Mouse (Mus musculus) embryo, embryonic 10.5 days (tissue): ENCODE measurements at regions not wholly inside any gene's neighbourhood (a gene's known extent, or its start where the extent isn't known, plus 50 kb on each side); places are given as distances from the start of the nearest gene placed in this dataset.

Experiments used
- DNase-seq: peaks from one replicate; pipeline ENCODE4 v3.0.0-alpha.2; 2015; ENCODE audit warnings: low spot score

DNA sequence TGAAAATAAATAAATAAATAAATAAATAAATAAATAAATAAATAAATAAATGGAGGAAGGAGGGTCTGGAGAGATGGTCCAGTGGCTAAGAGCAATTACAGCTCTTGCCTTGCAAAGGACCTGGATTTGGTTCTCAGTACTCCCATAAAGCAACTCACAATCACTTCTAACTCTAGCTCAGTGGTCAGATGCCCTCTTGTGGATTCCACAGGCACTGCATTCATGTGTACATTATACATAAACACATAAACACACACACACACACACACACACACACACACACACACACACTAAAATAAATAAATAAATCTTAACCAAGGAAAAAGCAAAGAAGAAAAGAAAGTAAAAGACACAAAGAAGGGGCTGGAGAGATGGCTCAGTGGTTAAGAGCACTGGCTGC is 74.2 kb upstream of the Dhx40 start:
- no peak for DNase-seq

DNA sequence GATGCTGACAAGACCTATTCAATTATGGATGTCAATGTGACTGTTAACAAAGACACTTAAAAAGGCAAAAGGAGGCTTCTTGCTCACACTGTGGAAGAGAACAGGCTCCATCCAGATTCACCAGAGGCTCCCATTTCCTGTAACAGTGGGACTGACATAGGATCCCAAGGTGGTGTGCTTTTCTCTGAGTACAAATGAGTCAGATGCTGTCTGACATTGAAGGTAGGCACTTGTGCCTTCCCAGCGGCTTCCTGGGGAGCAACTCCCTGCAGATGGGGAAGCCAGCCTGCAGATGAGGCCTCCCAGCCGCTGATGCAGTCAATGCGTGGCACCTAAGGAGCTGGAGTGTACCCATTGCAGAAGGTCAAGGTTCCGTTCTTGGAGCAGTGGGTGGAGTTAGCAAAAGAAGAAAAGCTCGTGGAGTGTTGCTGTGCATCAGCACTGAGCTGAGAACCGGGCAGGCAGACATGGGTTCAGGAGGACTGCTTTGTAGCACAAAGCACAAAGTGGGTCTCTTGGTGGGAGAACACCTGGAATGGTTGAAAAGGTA is 71.9 kb upstream of the Dhx40 start:
- no peak for DNase-seq

GRCm38 (mm10) chr11:86878327-86879065 is 71.0 kb upstream of the Dhx40 start:
- DNase-seq: peak; percentile 11

DNA sequence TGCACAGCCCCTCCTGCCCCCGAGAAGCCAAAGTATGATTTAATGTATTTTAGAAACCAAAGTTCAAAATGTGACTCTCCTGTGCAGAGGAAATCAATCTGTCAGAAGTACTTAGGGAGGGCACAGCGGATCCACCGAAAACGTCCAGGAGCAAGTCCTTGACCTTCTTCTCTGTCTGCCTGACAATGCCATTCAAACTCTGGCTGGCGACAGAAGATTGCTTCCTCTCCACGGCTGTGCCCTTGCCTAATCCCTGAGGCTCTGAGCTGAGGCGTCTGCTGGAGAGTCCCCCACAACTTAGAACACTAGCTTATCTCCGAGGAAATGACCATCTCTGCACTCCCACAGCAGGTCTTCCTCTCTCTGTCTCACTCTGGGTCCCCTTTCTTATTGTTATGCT is 69.0 kb upstream of the Dhx40 start:
- no peak for DNase-seq

DNA sequence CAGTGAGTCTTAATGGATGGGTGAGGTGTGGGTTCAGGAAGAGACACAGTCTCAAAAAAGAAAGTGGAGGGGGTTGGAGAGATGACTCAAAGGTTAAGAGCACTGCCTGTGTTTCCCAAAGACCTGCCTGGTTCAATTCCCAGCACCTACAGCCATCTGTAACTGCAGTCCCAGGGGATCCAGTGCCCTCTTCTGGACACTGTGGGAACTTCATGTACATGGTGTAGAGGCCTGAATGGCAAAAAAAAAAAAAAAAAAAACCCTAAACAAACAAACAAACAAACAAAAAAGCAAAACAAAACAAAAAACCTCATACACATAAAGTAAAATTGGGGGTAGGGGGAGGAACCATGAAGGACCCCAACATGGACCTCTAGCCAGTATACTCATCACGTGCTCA is 68.2 kb upstream of the Dhx40 start:
- DNase-seq: no peak

- no peak for DNase-seq
These were observed 67.2 kb upstream of the Dhx40 start for GRCm38 (mm10) chr11:86874666-86875295.

DNA sequence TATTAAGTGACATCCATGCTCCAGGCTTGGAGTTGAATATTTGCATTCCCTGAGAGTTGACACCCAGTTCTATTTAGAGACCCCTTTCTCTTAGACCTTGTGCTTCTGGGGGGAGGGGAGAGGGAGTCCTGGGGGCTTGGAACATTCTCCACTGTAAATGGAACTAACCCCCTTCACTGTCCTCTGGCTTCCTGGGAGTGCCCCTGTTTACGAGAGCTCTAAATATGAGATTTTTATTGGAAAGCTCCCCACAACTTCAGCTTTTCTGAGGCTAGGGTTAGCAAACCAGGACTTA is 65.8 kb upstream of the Dhx40 start:
- DNase-seq: peak; percentile 35

- DNase-seq: no peak
These were observed 65.2 kb upstream of the Dhx40 start for GRCm38 (mm10) chr11:86872537-86873405.

- no peak for DNase-seq
These were observed 64.2 kb upstream of the Dhx40 start for GRCm38 (mm10) chr11:86871782-86872181.

DNA sequence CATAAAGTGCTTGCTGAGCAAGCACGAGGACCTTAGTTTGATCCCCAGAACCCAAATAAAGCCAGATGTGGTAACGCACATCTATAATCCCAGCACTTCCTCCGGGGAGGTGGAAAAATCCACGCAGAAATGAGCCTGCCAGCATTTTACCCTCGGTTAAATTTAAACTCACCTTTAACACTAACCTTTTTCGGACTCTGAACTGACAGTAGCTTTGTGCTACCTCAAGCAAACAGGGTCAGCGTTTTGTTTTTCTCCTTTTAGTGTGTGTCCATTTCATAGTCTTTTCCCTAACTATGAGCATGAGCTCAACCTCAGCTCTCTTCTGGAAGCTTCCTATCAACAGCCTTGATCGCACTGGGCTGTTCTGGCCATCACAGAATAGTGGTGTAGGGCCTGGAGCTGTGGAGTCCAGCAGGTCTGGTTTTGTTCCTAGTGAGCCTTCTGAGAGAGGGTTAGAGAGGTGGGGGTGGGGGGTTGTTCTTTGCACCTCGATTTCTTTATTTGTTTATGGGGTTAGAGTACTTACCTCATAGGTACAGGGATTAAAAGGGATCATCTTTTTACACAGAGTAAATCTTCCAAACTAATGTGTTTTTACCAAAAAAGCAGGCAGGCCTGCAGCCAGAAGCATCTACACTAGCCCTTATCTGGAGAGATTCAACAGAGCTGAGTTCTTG is 63.1 kb upstream of the Dhx40 start:
- no peak for DNase-seq

- DNase-seq: no peak
These were observed 59.4 kb upstream of the Dhx40 start for GRCm38 (mm10) chr11:86866931-86867330.

DNA sequence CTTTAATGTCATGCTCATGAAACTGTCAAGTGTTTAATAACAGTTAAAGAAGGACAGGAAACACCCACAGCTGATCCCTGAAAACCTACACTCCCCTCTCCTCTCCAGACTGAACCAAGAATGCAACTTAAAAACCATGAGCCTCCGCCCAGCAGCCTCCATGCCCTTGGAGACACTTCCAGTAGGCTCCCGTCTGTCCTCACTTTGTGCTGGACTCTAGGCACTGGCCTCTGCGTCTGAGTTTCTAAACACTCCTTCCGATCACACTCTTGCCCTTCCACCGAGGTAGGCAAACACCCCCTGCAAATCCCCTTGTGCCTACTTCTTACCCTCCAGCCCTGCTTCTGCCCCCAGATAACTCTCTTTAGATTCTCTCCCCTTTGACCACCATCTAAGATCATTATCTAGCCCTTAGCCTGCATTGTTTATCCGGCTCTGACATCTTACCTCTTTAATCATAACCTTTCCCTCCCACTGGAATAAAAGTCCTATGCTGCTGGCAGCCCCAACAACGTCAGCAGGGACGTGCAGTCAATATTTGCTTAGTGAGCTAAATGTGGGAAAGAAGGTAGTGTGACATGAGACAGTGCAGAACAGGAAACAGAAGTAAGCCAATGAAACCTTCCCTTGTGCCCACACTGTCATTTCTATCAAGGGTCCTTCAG is 52.5 kb upstream of the Dhx40 start:
- DNase-seq: no peak

- no peak for DNase-seq
These were observed 51.8 kb upstream of the Dhx40 start for GRCm38 (mm10) chr11:86859236-86859817.

DNA sequence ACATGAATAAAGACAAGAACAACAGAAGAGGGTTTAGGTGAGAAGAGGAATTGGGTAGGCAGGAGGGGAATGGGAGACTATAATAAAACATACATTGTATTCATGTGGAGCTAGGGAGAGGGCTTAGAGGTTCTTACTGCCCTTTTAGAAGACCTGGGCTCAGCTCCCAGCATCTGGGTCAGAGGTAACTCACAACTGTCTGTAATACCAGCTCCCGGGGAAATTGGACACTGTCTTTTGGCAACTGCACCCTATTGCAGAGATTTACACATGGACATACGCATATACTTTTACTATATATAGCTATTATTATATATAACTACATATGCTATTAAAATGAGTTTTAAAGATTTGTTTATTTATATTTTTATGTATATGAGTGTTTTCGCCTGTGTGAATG is 50.7 kb upstream of the Dhx40 start:
- DNase-seq: no peak
